Mouse (Mus musculus) ovary, adult 18-20 months (tissue): Measurements from ENCODE around the gene Myct1.

Experiments used
- DNase-seq: peaks from one replicate; pipeline ENCODE4 v3.0.0; 2022; ENCODE audit warnings: low spot score, mixed read lengths

The Myct1 gene

DNA sequence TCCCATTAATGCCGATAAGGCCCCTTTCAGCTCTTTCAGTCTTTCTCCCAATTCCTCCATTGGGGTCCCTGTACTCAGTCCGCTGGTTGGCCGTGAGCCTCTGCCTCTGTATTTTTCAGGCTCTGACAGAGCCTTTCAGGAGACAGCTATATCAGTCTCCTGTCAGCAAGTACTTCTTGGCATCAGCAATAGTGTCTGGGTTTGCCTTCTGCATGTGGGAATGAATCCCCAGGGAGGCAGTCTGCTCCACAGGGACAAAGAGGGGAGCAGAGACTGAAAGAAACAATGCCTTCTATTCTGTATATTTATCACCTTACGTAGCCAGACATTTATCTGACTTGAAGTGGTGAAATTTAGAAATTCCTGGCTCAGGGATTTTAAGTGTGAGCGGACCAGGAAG lies 32.7 kb downstream of the Myct1 start:
- no peak for DNase-seq

GRCm38 (mm10) chr10:5633672-5634200 lies 40.2 kb downstream of the Myct1 start:
- no peak for DNase-seq

GRCm38 (mm10) chr10:5634336-5634735 lies 40.8 kb downstream of the Myct1 start:
- DNase-seq = no peak

DNA sequence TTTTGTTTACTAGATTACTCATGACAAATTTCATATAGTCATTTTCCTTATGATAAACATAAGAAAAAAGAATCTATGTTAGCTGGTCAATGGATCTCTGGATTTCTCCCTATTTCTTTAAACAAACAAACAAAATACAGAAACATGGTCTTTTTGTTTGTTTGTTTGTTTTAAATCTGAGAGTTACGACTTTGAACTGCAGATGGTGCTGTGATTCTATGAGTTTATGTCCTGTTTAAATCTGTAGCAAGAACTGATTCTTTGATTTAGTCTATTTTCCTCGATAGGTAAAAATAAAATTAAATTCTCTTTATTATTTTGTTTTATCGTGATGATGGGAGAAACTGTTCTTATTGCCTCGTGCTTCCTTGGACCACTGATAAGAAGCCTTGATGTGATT lies 43.7 kb downstream of the Myct1 start:
- DNase-seq = no peak

DNA sequence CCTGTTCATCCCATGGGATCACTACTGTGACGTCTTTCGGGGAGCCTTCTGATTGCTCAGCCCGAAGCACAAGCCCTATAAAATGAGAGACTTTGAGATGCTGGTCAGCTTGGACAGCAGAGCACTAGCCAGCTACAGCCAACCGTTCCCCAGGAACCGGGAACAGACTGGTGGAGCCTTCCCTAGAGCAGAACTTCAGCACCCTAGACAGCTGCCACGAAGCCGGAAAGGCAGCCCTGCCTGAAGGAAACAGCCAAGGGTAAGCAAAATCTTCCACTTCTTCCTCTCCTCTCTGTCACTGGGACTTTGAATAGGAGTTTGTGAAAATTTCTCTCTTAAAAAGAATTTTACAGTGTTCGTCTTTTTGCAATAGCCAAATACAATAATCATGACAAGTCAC lies 45.5 kb downstream of the Myct1 start, which contains the start of gene Vip:
TSS of gene Vip (plus strand) at position 107 of the 400 bp plus-strand sequence.
- no peak for DNase-seq
